Mouse (Mus musculus): ENCODE data around the gene Tff1. TPM values are rescaled to one million over a fixed set of nuclear protein-coding genes. Genes with fewer than 3 reads are reported as not detected.

Tff1 gene
- polyA plus RNA-seq (2015; fragmentation: Nextera tagmentation; extraction: Ambion mirVana) = not detected in 2 replicates

- WGBS = 86% methylated on average over 6 of the region's 6 CpGs
- no peak for ATAC-seq
- no peak within 1 kb of the TSS for H3K4me3 ChIP-seq
- no peaks in the 10 kb centered on the region for H3K4me1 ChIP-seq
- H3K36me3 ChIP-seq (ENCODE audit: poor library complexity, severe bottlenecking) = no peaks in the 10 kb centered on the region
- H3K9me3 ChIP-seq (replicated peaks) = no peaks in the 10 kb centered on the region
- H3K9ac ChIP-seq = no peak within 1 kb of the TSS
- H3K27ac ChIP-seq = no peak within 1 kb of the TSS
- H3K4me2 ChIP-seq = no peak within 1 kb of the TSS
- H3K27me3 ChIP-seq = no peaks in the 10 kb centered on the region
Measured at GRCm38 (mm10) chr17:31165127-31165526, at the start of gene Tff1. Tff1 (minus strand) TSS chr17:31165277.

- Histone ChIP-seq H3K27ac (no peak overlapping the region), H3K9me3 (replicated peaks) (no peaks in the 10 kb centered on the region), H3K4me3 (no peak overlapping the region), H3K27me3 (no peaks in the 10 kb centered on the region), H3K36me3 (ENCODE audit: poor library complexity, severe bottlenecking) (no peaks in the 10 kb centered on the region), H3K9ac (no peak overlapping the region), H3K4me1 (peaks cover 5% of the 10 kb centered on the region; the same call in 1 of the 2 replicates), H3K4me2 (no peak overlapping the region)
- WGBS = 89% methylated on average over 6 of the region's 6 CpGs
- no peak for ATAC-seq
Measured at GRCm38 (mm10) chr17:31211881-31212280, 46.8 kb upstream of the Tff1 start.

- no peak overlapping the region for H3K4me3 ChIP-seq
- no peak overlapping the region for H3K27ac ChIP-seq
- WGBS = 93% methylated on average over 7 of the region's 7 CpGs
- H3K4me1 ChIP-seq = no peaks in the 10 kb centered on the region
- H3K27me3 ChIP-seq = no peaks in the 10 kb centered on the region
- ATAC-seq = no peak
- H3K9ac ChIP-seq = no peak overlapping the region
- no peaks in the 10 kb centered on the region for H3K9me3 ChIP-seq (replicated peaks)
- H3K4me2 ChIP-seq = no peak overlapping the region
- no peaks in the 10 kb centered on the region for H3K36me3 ChIP-seq (ENCODE audit: poor library complexity, severe bottlenecking)
Measured at GRCm38 (mm10) chr17:31210299-31210698, 45.2 kb upstream of the Tff1 start.

GRCm38 (mm10) chr17:31209376-31209930 is 44.4 kb upstream of the Tff1 start:
- no peak overlapping the region for H3K4me2 ChIP-seq
- H3K27ac ChIP-seq = no peak overlapping the region
- no peak for ATAC-seq
- no peak overlapping the region for H3K4me3 ChIP-seq
- WGBS = 92% methylated on average over 11 of the region's 11 CpGs
- H3K9me3 ChIP-seq (replicated peaks) = no peaks in the 10 kb centered on the region
- no peaks in the 10 kb centered on the region for H3K36me3 ChIP-seq (ENCODE audit: poor library complexity, severe bottlenecking)
- no peaks in the 10 kb centered on the region for H3K27me3 ChIP-seq
- no peak overlapping the region for H3K9ac ChIP-seq
- no peaks in the 10 kb centered on the region for H3K4me1 ChIP-seq

GRCm38 (mm10) chr17:31208654-31209053 is 43.6 kb upstream of the Tff1 start:
- Histone ChIP-seq H3K4me2 (no peak overlapping the region), H3K4me3 (no peak overlapping the region), H3K9ac (no peak overlapping the region), H3K27me3 (no peaks in the 10 kb centered on the region), H3K27ac (no peak overlapping the region), H3K9me3 (replicated peaks) (no peaks in the 10 kb centered on the region), H3K4me1 (no peaks in the 10 kb centered on the region), H3K36me3 (ENCODE audit: poor library complexity, severe bottlenecking) (no peaks in the 10 kb centered on the region)
- ATAC-seq = no peak
- 96% methylated on average over 8 of the region's 8 CpGs for WGBS

- no peaks in the 10 kb centered on the region for H3K36me3 ChIP-seq (ENCODE audit: poor library complexity, severe bottlenecking)
- no peak within 1 kb of the TSS for H3K4me3 ChIP-seq
- H3K27ac ChIP-seq = no peak within 1 kb of the TSS
- H3K4me2 ChIP-seq = no peak within 1 kb of the TSS
- no peaks in the 10 kb centered on the region for H3K4me1 ChIP-seq
- no peak for ATAC-seq
- no peak within 1 kb of the TSS for H3K9ac ChIP-seq
- WGBS = 91% methylated on average over 12 of the region's 12 CpGs
- no peaks in the 10 kb centered on the region for H3K27me3 ChIP-seq
- no peaks in the 10 kb centered on the region for H3K9me3 ChIP-seq (replicated peaks)
Measured at GRCm38 (mm10) chr17:31207771-31208334, 42.8 kb upstream of the Tff1 start, which contains the start of gene Ubash3a. Ubash3a (plus strand) TSS chr17:31207873.

GRCm38 (mm10) chr17:31198877-31199276 is 33.8 kb upstream of the Tff1 start, which contains the start of gene Tmprss3:
Tmprss3 (minus strand) TSS chr17:31198977.
- H3K9me3 ChIP-seq (replicated peaks) = no peaks in the 10 kb centered on the region
- no peak for ATAC-seq
- no peak within 1 kb of the TSS for H3K4me3 ChIP-seq
- H3K36me3 ChIP-seq (ENCODE audit: poor library complexity, severe bottlenecking) = no peaks in the 10 kb centered on the region
- H3K4me1 ChIP-seq = no peaks in the 10 kb centered on the region
- no peak within 1 kb of the TSS for H3K9ac ChIP-seq
- H3K27ac ChIP-seq = no peak within 1 kb of the TSS
- H3K4me2 ChIP-seq = no peak within 1 kb of the TSS
- H3K27me3 ChIP-seq = no peaks in the 10 kb centered on the region
- WGBS = 89% methylated on average over 11 of the region's 11 CpGs

- Histone ChIP-seq H3K4me2 (no peak overlapping the region), H3K4me1 (no peaks in the 10 kb centered on the region), H3K27me3 (no peaks in the 10 kb centered on the region), H3K27ac (no peak overlapping the region), H3K9ac (no peak overlapping the region), H3K9me3 (replicated peaks) (no peaks in the 10 kb centered on the region), H3K4me3 (no peak overlapping the region), H3K36me3 (ENCODE audit: poor library complexity, severe bottlenecking) (no peaks in the 10 kb centered on the region)
- ATAC-seq = no peak
- WGBS = 91% methylated on average over 7 of the region's 7 CpGs
Measured at GRCm38 (mm10) chr17:31196283-31196682, 31.2 kb upstream of the Tff1 start.

GRCm38 (mm10) chr17:31195207-31195606 is 30.1 kb upstream of the Tff1 start:
- 87% methylated on average over 6 of the region's 6 CpGs for WGBS
- no peak overlapping the region for H3K9ac ChIP-seq
- no peaks in the 10 kb centered on the region for H3K27me3 ChIP-seq
- ATAC-seq = no peak
- H3K4me2 ChIP-seq = no peak overlapping the region
- no peak overlapping the region for H3K4me3 ChIP-seq
- no peaks in the 10 kb centered on the region for H3K36me3 ChIP-seq (ENCODE audit: poor library complexity, severe bottlenecking)
- H3K4me1 ChIP-seq = no peaks in the 10 kb centered on the region
- H3K27ac ChIP-seq = no peak overlapping the region
- no peaks in the 10 kb centered on the region for H3K9me3 ChIP-seq (replicated peaks)

GRCm38 (mm10) chr17:31193360-31193759 is 28.3 kb upstream of the Tff1 start:
- Histone ChIP-seq H3K9me3 (replicated peaks) (no peaks in the 10 kb centered on the region), H3K9ac (no peak overlapping the region), H3K4me2 (no peak overlapping the region), H3K27ac (no peak overlapping the region), H3K4me3 (no peak overlapping the region), H3K4me1 (no peaks in the 10 kb centered on the region), H3K27me3 (no peaks in the 10 kb centered on the region), H3K36me3 (ENCODE audit: poor library complexity, severe bottlenecking) (no peaks in the 10 kb centered on the region)
- WGBS = 84% methylated on average over 9 of the region's 9 CpGs
- no peak for ATAC-seq

GRCm38 (mm10) chr17:31192663-31193062 is 27.6 kb upstream of the Tff1 start:
- Histone ChIP-seq H3K9me3 (replicated peaks) (no peaks in the 10 kb centered on the region), H3K4me1 (no peaks in the 10 kb centered on the region), H3K4me2 (no peak overlapping the region), H3K27me3 (no peaks in the 10 kb centered on the region), H3K9ac (no peak overlapping the region), H3K4me3 (no peak overlapping the region), H3K36me3 (ENCODE audit: poor library complexity, severe bottlenecking) (no peaks in the 10 kb centered on the region), H3K27ac (no peak overlapping the region)
- WGBS = 88% methylated on average over 2 of the region's 2 CpGs
- ATAC-seq = no peak

- Histone ChIP-seq H3K9me3 (replicated peaks) (no peaks in the 10 kb centered on the region), H3K27me3 (no peaks in the 10 kb centered on the region), H3K9ac (no peak overlapping the region), H3K4me2 (no peak overlapping the region), H3K4me3 (no peak overlapping the region), H3K27ac (no peak overlapping the region), H3K36me3 (ENCODE audit: poor library complexity, severe bottlenecking) (no peaks in the 10 kb centered on the region), H3K4me1 (no peaks in the 10 kb centered on the region)
- WGBS = 76% methylated on average over 8 of the region's 8 CpGs
- no peak for ATAC-seq
Measured at GRCm38 (mm10) chr17:31191825-31192224, 26.7 kb upstream of the Tff1 start.

GRCm38 (mm10) chr17:31187370-31187769 is 22.3 kb upstream of the Tff1 start:
- 24% methylated on average over 4 of the region's 4 CpGs for WGBS
- no peak overlapping the region for H3K4me2 ChIP-seq
- H3K9me3 ChIP-seq (replicated peaks) = no peaks in the 10 kb centered on the region
- H3K4me3 ChIP-seq = no peak overlapping the region
- H3K27me3 ChIP-seq = no peaks in the 10 kb centered on the region
- no peaks in the 10 kb centered on the region for H3K36me3 ChIP-seq (ENCODE audit: poor library complexity, severe bottlenecking)
- H3K4me1 ChIP-seq = no peaks in the 10 kb centered on the region
- no peak for ATAC-seq
- no peak overlapping the region for H3K9ac ChIP-seq
- no peak overlapping the region for H3K27ac ChIP-seq

Data from forebrain, embryonic 13.5 days (tissue).